Mouse (Mus musculus) limb, embryonic 11.5 days (tissue): ENCODE measurements around the gene Med4. TPM values are rescaled to one million over a fixed set of nuclear protein-coding genes. Genes with fewer than 3 reads are reported as not detected.

Experiments used
- ATAC-seq: fragments of 200-750 bp; cut with Nextera tagmentation; 2 replicates; pipeline ENCODE4 v1.8.0; 2017; ENCODE audit warnings: low read depth; ENCODE audit not compliant: insufficient number of reproducible peaks, low FRiP score, low TSS enrichment
- DNase-seq: peaks from one replicate; pipeline ENCODE4 v3.0.0-alpha.2; 2015; ENCODE audit warnings: low spot score
- H3K27ac ChIP-seq: fragments of 300-500 bp; sonication (generic); replicated peaks from 2 replicates; pipeline ENCODE4 v1.5.1; 2014; ENCODE audit warnings: low read depth, mild to moderate bottlenecking, low read length
- H3K27me3 ChIP-seq: fragments of 300-500 bp; sonication (generic); 2 replicates; pipeline ENCODE4 v1.6.1; 2014; ENCODE audit warnings: mild to moderate bottlenecking, low read length, mixed read lengths; ENCODE audit not compliant: control insufficient read depth, insufficient read depth
- H3K36me3 ChIP-seq: fragments of 300-500 bp; sonication (generic); 2 replicates; pipeline ENCODE4 v1.6.1; 2014; ENCODE audit warnings: mild to moderate bottlenecking, low read length, moderate library complexity, mixed read lengths; ENCODE audit not compliant: control insufficient read depth, insufficient read depth
- H3K4me1 ChIP-seq: fragments of 300-500 bp; sonication (generic); 2 replicates; pipeline ENCODE4 v1.6.1; 2014; ENCODE audit warnings: low read length, mixed read lengths; ENCODE audit not compliant: control insufficient read depth, insufficient read depth
- H3K4me2 ChIP-seq: fragments of 300-500 bp; sonication (generic); 2 replicates; pipeline ENCODE4 v1.6.1; 2014; ENCODE audit warnings: low read depth, mild to moderate bottlenecking, moderate library complexity; ENCODE audit not compliant: severe bottlenecking
- H3K4me3 ChIP-seq: fragments of 300-500 bp; sonication (generic); 2 replicates; pipeline ENCODE4 v1.5.1; 2014; ENCODE audit warnings: low read depth, low read length
- H3K9ac ChIP-seq: fragments of 300-500 bp; sonication (generic); 2 replicates; pipeline ENCODE4 v1.6.1; 2014; ENCODE audit warnings: mild to moderate bottlenecking, low read length
- H3K9me3 ChIP-seq: fragments of 300-500 bp; sonication (generic); 2 replicates; pipeline ENCODE4 v1.6.1; 2016; ENCODE audit warnings: low read length; ENCODE audit not compliant: control insufficient read depth
- WGBS: fragments of 180-500 bp; shearing (Covaris S2); extraction: QIAGEN DNeasy Blood & Tissue Kit; methylation state at CpG from one replicate; pipeline ENCODE4 v1.1.7; 2014; 5-methylcytosine and 5-hydroxymethylcytosine counted together
- polyA plus RNA-seq: library from polyadenylated mRNA; unstranded; fragments of >200 nt; fragmentation: Nextera tagmentation; extraction: Ambion mirVana; gene quantifications from 2 replicates; pipeline ENCODE4 v1.2.1, GENCODE M21; 2014

Med4 gene
- polyA plus RNA-seq, 1 experiment from 2014 or later = 119 TPM

DNA sequence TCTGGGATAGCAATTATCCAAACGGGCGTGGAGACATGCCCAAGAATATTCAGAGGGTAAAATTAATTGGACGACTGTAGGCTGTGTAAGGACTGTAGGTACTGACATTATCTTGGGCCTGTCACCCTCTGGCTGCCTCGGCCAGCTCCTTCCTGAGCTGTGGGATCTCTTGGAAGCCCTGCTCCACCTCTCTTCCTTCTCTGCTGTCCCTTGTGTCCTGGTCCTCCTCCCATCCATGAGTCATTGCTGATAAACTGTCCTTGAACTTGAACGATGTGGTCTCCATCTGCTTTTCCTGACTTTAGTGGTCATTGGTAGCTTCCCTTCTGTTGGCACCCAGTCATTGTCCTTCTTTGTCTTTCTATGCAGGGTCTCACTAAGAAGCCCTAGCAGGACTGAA lies 23.2 kb upstream of the Med4 start:
- H3K36me3 ChIP-seq = no peaks in the 10 kb centered on the region
- no peak for ATAC-seq
- H3K4me2 ChIP-seq = no peak overlapping the region
- H3K27me3 ChIP-seq = no peaks in the 10 kb centered on the region
- H3K4me3 ChIP-seq = no peak overlapping the region
- H3K27ac ChIP-seq = no peak overlapping the region
- no peak for DNase-seq
- 81% methylated on average over 5 of the region's 5 CpGs for WGBS
- no peaks in the 10 kb centered on the region for H3K9me3 ChIP-seq
- H3K4me1 ChIP-seq = no peaks in the 10 kb centered on the region
- no peak overlapping the region for H3K9ac ChIP-seq

GRCm38 (mm10) chr14:73493356-73493755 lies 16.5 kb upstream of the Med4 start:
- Histone ChIP-seq H3K9me3 (no peaks in the 10 kb centered on the region), H3K4me3 (no peak overlapping the region), H3K4me2 (no peak overlapping the region), H3K27ac (no peak overlapping the region), H3K36me3 (no peaks in the 10 kb centered on the region), H3K9ac (no peak overlapping the region), H3K4me1 (no peaks in the 10 kb centered on the region), H3K27me3 (no peaks in the 10 kb centered on the region)
- 88% methylated on average over 6 of the region's 6 CpGs for WGBS
- DNase-seq (no peak), ATAC-seq (no peak)

- no peaks in the 10 kb centered on the region for H3K4me1 ChIP-seq
- no peak overlapping the region for H3K9ac ChIP-seq
- no peaks in the 10 kb centered on the region for H3K36me3 ChIP-seq
- H3K4me3 ChIP-seq = no peak overlapping the region
- no peak overlapping the region for H3K4me2 ChIP-seq
- DNase-seq = no peak
- no peaks in the 10 kb centered on the region for H3K9me3 ChIP-seq
- WGBS = 75% methylated on average over 6 of the region's 6 CpGs
- H3K27me3 ChIP-seq = no peaks in the 10 kb centered on the region
- H3K27ac ChIP-seq = no peak overlapping the region
- ATAC-seq = no peak
Measured at GRCm38 (mm10) chr14:73494122-73494521, 15.7 kb upstream of the Med4 start.

GRCm38 (mm10) chr14:73495753-73496152 lies 14.1 kb upstream of the Med4 start:
- no peak overlapping the region for H3K9ac ChIP-seq
- H3K4me1 ChIP-seq = no peaks in the 10 kb centered on the region
- ATAC-seq (no peak), DNase-seq (no peak)
- H3K9me3 ChIP-seq = no peaks in the 10 kb centered on the region
- H3K4me2 ChIP-seq = no peak overlapping the region
- H3K4me3 ChIP-seq = no peak overlapping the region
- 77% methylated on average over 7 of the region's 7 CpGs for WGBS
- H3K27ac ChIP-seq = no peak overlapping the region
- H3K36me3 ChIP-seq = no peaks in the 10 kb centered on the region
- no peaks in the 10 kb centered on the region for H3K27me3 ChIP-seq

- H3K4me2 ChIP-seq = no peak overlapping the region
- H3K36me3 ChIP-seq = no peaks in the 10 kb centered on the region
- H3K27me3 ChIP-seq = no peaks in the 10 kb centered on the region
- H3K9ac ChIP-seq = no peak overlapping the region
- ATAC-seq (no peak), DNase-seq (no peak)
- H3K4me3 ChIP-seq = no peak overlapping the region
- H3K4me1 ChIP-seq = no peaks in the 10 kb centered on the region
- no peak overlapping the region for H3K27ac ChIP-seq
- H3K9me3 ChIP-seq = no peaks in the 10 kb centered on the region
- WGBS = 90% methylated on average over 9 of the region's 9 CpGs
Measured at GRCm38 (mm10) chr14:73501283-73501682, 8.5 kb upstream of the Med4 start.

- no peak for ATAC-seq
- no peak for DNase-seq
- H3K9ac ChIP-seq = no peak overlapping the region
- H3K27me3 ChIP-seq = no peaks in the 10 kb centered on the region
- no peak overlapping the region for H3K27ac ChIP-seq
- no peaks in the 10 kb centered on the region for H3K4me1 ChIP-seq
- H3K4me2 ChIP-seq = no peak overlapping the region
- no peaks in the 10 kb centered on the region for H3K9me3 ChIP-seq
- no peaks in the 10 kb centered on the region for H3K36me3 ChIP-seq
- H3K4me3 ChIP-seq = no peak overlapping the region
- WGBS = 74% methylated on average over 6 of the region's 6 CpGs
Measured at GRCm38 (mm10) chr14:73501721-73502120, 8.1 kb upstream of the Med4 start.

DNA sequence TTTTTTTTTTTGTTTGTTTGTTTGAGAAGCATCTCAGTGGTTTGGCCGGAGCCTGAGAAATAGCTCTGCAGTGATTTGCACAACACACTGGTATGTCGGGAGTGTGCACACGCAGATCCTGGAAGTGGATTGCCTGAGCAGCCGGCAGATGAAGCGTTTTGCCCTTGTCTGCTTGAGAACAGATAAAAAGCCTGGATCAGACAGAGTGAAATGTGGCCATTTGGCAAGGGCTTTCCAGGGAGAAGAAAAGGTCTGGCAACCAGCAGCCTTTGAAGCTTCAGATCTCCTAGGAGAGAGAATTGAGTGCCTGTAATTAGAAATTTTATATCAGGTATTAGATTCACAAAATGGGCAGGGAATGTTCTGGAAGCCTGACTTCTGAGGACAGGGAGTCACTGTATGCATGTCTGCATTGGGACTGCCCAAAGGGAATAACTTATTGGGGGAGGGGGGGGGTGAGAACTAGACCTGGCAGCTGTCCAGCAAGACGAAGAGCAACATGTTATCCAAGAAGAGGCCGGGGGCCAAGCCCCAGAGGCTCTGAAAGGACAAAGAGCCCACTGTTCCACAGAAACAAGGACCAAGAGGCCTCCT lies 7.1 kb upstream of the Med4 start:
- 43% methylated on average over 7 of the region's 7 CpGs for WGBS
- no peak overlapping the region for H3K27ac ChIP-seq
- H3K4me2 ChIP-seq = no peak overlapping the region
- H3K9me3 ChIP-seq = no peaks in the 10 kb centered on the region
- no peak for ATAC-seq
- H3K4me1 ChIP-seq = no peaks in the 10 kb centered on the region
- no peaks in the 10 kb centered on the region for H3K36me3 ChIP-seq
- no peak for DNase-seq
- no peaks in the 10 kb centered on the region for H3K27me3 ChIP-seq
- H3K9ac ChIP-seq = no peak overlapping the region
- H3K4me3 ChIP-seq = no peak overlapping the region

GRCm38 (mm10) chr14:73503237-73503933 lies 6.4 kb upstream of the Med4 start:
- WGBS = 79% methylated on average over 13 of the region's 13 CpGs
- H3K36me3 ChIP-seq = no peaks in the 10 kb centered on the region
- H3K9me3 ChIP-seq = no peaks in the 10 kb centered on the region
- H3K9ac ChIP-seq = no peak overlapping the region
- H3K4me2 ChIP-seq = no peak overlapping the region
- no peak overlapping the region for H3K27ac ChIP-seq
- ATAC-seq = no peak
- H3K4me3 ChIP-seq = no peak overlapping the region
- DNase-seq = no peak
- no peaks in the 10 kb centered on the region for H3K4me1 ChIP-seq
- no peaks in the 10 kb centered on the region for H3K27me3 ChIP-seq

DNA sequence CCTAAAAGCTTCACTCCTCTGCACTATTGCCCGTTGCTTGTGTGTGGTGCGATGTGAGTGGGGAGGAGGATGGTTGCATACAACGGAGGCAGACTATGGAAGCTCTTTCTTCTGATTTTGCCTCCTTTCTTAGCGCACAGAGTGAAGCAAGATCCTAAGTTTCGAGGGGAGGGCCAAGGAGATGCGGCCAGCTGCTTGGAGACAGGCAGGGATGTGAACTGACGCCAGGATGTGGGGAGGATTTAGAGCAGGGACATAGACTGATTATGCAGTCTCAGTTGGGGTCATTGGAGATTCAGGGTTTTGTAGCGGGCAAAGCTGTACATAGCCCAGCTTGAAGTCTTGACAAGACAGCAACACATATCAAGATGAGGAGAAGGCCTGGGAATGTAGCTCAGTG lies 3.5 kb upstream of the Med4 start:
- Histone ChIP-seq H3K4me1 (0 out of 2 replicates have a peak, but pooled peaks cover 3% of the 10 kb centered on the region), H3K9ac (no peak overlapping the region), H3K4me3 (no peak overlapping the region), H3K27ac (no peak overlapping the region), H3K4me2 (no peak overlapping the region), H3K36me3 (no peaks in the 10 kb centered on the region), H3K9me3 (no peaks in the 10 kb centered on the region), H3K27me3 (no peaks in the 10 kb centered on the region)
- ATAC-seq (no peak), DNase-seq (no peak)
- 63% methylated on average over 8 of the region's 8 CpGs for WGBS
